Mouse (Mus musculus) lung, adult 2 months (tissue): ENCODE data around the gene Adamts17.

ENCODE experiments used
- CTCF ChIP-seq: fragments of 200-500 bp; IDR thresholded peaks from 2 replicates; pipeline ENCODE4 v1.5.1; 2011; ENCODE audit warnings: mild to moderate bottlenecking, low read length, control low read depth; ENCODE audit not compliant: insufficient read depth
- POLR2A ChIP-seq: fragments of 200-500 bp; IDR thresholded peaks from 2 replicates; pipeline ENCODE4 v1.6.1; 2011; ENCODE audit warnings: low read depth, mild to moderate bottlenecking, control low read depth, low read length, borderline replicate concordance; ENCODE audit errors: extremely low read depth

DNA sequence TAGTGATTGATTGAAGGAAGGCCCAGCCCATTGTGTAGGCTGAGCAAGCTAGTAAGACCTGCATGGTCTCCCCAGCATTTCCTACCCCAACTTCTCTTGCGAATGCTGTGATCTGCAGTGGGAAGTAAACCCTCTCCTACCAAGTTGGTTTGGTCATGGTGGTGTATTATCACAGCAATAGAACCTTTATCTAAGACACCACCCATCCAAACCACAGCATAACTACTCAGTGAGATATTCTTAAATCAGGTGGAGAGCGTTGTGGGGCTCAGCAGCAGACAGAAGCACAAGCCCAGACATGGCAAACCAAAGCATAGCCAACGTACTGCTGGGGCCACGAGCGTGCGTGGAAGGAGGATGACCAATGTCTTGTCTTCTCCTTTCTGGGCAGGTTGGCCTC is 9.8 kb downstream of the Adamts17 start:
- TF ChIP-seq POLR2A (no peak), CTCF (no peak)
